In the genomic region with DNA sequence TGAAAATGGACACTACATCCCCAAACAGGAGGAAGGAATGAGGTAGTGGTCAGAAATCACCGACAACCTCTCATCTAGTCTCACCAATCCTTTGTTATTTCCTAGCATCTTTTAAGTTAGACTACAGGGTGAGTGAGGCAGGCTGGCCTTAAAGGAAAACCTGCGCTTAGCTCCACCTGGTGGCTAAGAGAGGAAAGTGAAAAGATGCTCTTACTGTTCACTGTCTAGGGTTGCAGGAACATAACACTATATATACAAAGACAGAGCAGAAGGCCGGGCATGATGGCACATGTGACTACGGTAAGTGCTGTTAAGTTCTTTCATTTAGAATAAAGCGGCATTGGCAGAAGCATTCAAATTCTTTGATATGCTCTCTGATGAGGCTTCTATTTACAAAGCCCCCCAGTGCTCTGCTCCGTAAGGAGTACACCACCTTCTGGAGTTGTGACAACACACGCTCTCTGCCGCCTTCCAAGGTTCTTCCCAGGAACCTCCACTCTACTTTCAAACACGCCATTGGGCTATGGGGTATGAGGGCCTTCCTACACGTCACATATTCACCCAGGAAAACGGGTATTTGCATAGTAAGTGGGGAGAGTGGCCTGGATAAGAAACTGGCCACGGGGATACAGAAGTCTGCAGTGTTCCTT, we compare ENCODE assay signal across 9 mouse cellular contexts. TPM values are rescaled to one million over a fixed set of nuclear protein-coding genes. Genes with fewer than 3 reads are reported as not detected.
A peak's percentile ranks its signal among the peaks of the same experiment; 100 is the strongest.
DNase-seq lines count a peak whose midpoint lies in the region; ATAC-seq lines count a peak whose summit lies in the region.
"Had no signal": no experiment of that assay in that cellular context is flagged by ENCODE, and none has a peak within 500 bp of the region (broad histone marks: within the 10 kb centered on the region; RNA-seq: fewer than 3 reads in every experiment).

No protein-coding gene starts in this region.

- no peak overlapping the region for H3K9ac ChIP-seq in heart, embryonic 11.5 days (ENCODE audit: low read depth, low read length)
- H3K9ac ChIP-seq in midbrain, embryonic 12.5 days (replicated peaks): no peak overlapping the region
- H3K9ac ChIP-seq in stomach, embryonic 16.5 days (ENCODE audit: low read length): no peak overlapping the region
- H3K9ac ChIP-seq: lung, embryonic 15.5 days had no signal

- H3K4me2 ChIP-seq in heart, embryonic 11.5 days: no peak overlapping the region
- no peak overlapping the region for H3K4me2 ChIP-seq in midbrain, embryonic 12.5 days (replicated peaks)
- no peak overlapping the region for H3K4me2 ChIP-seq in stomach, embryonic 16.5 days (ENCODE audit: low read depth, low read length)
- H3K4me2 ChIP-seq: lung, embryonic 15.5 days had no signal

- no peaks in the 10 kb centered on the region for H3K27me3 ChIP-seq in heart, embryonic 11.5 days (ENCODE audit: control insufficient read depth, insufficient read depth, low read length)
- no peaks in the 10 kb centered on the region for H3K27me3 ChIP-seq in midbrain, embryonic 12.5 days
- H3K27me3 ChIP-seq in stomach, embryonic 16.5 days (ENCODE audit: control insufficient read depth, insufficient read depth, low read length): no peaks in the 10 kb centered on the region
- H3K27me3 ChIP-seq: lung, embryonic 15.5 days had no signal

- peaks cover 15% of the 10 kb centered on the region for H3K36me3 ChIP-seq in heart, embryonic 11.5 days (ENCODE audit: control insufficient read depth, insufficient read depth, low read length)
- H3K36me3 ChIP-seq in midbrain, embryonic 12.5 days: peaks cover 15% of the 10 kb centered on the region
- H3K36me3 ChIP-seq in stomach, embryonic 16.5 days (ENCODE audit: control insufficient read depth, insufficient read depth, low read length): peaks cover 14% of the 10 kb centered on the region

- no peak overlapping the region for H3K4me3 ChIP-seq in heart, embryonic 11.5 days (ENCODE audit: low read depth, low read length)
- H3K4me3 ChIP-seq in midbrain, embryonic 12.5 days: no peak overlapping the region
- H3K4me3 ChIP-seq in stomach, embryonic 16.5 days (replicated peaks; ENCODE audit: low read length): no peak overlapping the region
- H3K4me3 ChIP-seq: lung, embryonic 15.5 days had no signal

- WGBS in heart, embryonic 11.5 days (ENCODE audit: insufficient replicate concordance): 61% methylated on average over 12 of the region's 12 CpGs
- WGBS in midbrain, embryonic 12.5 days: 68% methylated on average over 12 of the region's 12 CpGs
- WGBS in stomach, embryonic 16.5 days: 57% methylated on average over 12 of the region's 12 CpGs

- no peaks in the 10 kb centered on the region for H3K9me3 ChIP-seq in heart, embryonic 11.5 days (replicated peaks; ENCODE audit: control insufficient read depth, low read length)
- H3K9me3 ChIP-seq in midbrain, embryonic 12.5 days: no peaks in the 10 kb centered on the region
- no peaks in the 10 kb centered on the region for H3K9me3 ChIP-seq in stomach, embryonic 16.5 days (replicated peaks; ENCODE audit: control insufficient read depth, low read length)
- H3K9me3 ChIP-seq: lung, embryonic 15.5 days had no signal

- no peak overlapping the region for H3K27ac ChIP-seq in heart, embryonic 11.5 days (ENCODE audit: low read depth, low read length)
- no peak overlapping the region for H3K27ac ChIP-seq in midbrain, embryonic 12.5 days (replicated peaks)
- H3K27ac ChIP-seq in stomach, embryonic 16.5 days (ENCODE audit: low read length): no peak overlapping the region
- H3K27ac ChIP-seq: lung, embryonic 15.5 days had no signal

- no peak for ATAC-seq in heart, embryonic 11.5 days (replicated peaks; ENCODE audit: insufficient number of reproducible peaks, low FRiP score, low TSS enrichment)
- ATAC-seq in erythroid progenitor cell, adult 5-6 weeks (replicated peaks; ENCODE audit: low FRiP score, poor library complexity, severe bottlenecking): peak; percentile 63
- ATAC-seq in midbrain, embryonic 12.5 days (ENCODE audit: low FRiP score, low read depth): peak; percentile 76
- ATAC-seq in stomach, embryonic 16.5 days (ENCODE audit: insufficient read depth, low FRiP score): 0 out of 2 replicates have a peak, but pooled peaks have one; percentile 29

- intact Hi-C loops in left cerebral cortex, postnatal 10 days (cut with DNase I): loop anchor here (5.0 kb wide), 1 partner anchor 233 kb away; no protein-coding TSS in a partner anchor

- H3K4me1 ChIP-seq in heart, embryonic 11.5 days (ENCODE audit: control insufficient read depth, insufficient read depth, low read length): no peaks in the 10 kb centered on the region
- no peaks in the 10 kb centered on the region for H3K4me1 ChIP-seq in midbrain, embryonic 12.5 days
- no peaks in the 10 kb centered on the region for H3K4me1 ChIP-seq in stomach, embryonic 16.5 days (ENCODE audit: control insufficient read depth, insufficient read depth, low read length)
- H3K4me1 ChIP-seq: lung, embryonic 15.5 days had no signal

- peak; percentile 41 to 59 for DNase-seq in heart, adult 18-20 months
- peak; percentile 46 for DNase-seq in c-Kit-positive CD71-negative TER-119-negative erythroid progenitor cells, embryonic 14.5 days (ENCODE audit: low read depth)
- DNase-seq in induced T-regulatory cell, adult 2 months (ENCODE audit: low read depth): peak; percentile 72
- peak; percentile 51 to 73 for DNase-seq in left cerebral cortex, postnatal 10 days (ENCODE audit: extremely low spot score in 1 of 2, low spot score in 2 of 2)

RNA-seq across cellular contexts. Expression of gene Tmod3, which starts 43.9 kb away (rescaled TPM):
- 10 to 100 TPM; 51.0 to 64.7 TPM for total RNA-seq in heart, adult 18-20 months (2021)
- 80.0 and 86.9 TPM in 2 replicates for polyA plus RNA-seq in heart, embryonic 11.5 days (2014; fragmentation: Nextera tagmentation; extraction: Ambion mirVana)
- 10.9 and 16.2 TPM in 2 replicates for total RNA-seq in erythroid progenitor cell, adult 5-6 weeks (2015; ENCODE audit: low replicate concordance)
- 16.9 and 42.4 TPM in 2 replicates for total RNA-seq in erythroid progenitor cell, adult 5-6 weeks (2017; ENCODE audit: low replicate concordance)
- total RNA-seq in left cerebral cortex, postnatal 10 days (2021): 10 to 100 TPM; 59.3 to 66.2 TPM
- 76.4 and 80.8 TPM in 2 replicates for polyA plus RNA-seq in midbrain, embryonic 12.5 days (2016; fragmentation: Nextera tagmentation; extraction: Ambion mirVana)
- polyA plus RNA-seq in stomach, embryonic 16.5 days (2015; fragmentation: Nextera tagmentation; extraction: Ambion mirVana): 159 and 182 TPM in 2 replicates
